Mouse (Mus musculus): Measurements from ENCODE around the gene Phlda2.
A peak's percentile ranks its signal among the peaks of the same experiment; 100 is the strongest.

DNA sequence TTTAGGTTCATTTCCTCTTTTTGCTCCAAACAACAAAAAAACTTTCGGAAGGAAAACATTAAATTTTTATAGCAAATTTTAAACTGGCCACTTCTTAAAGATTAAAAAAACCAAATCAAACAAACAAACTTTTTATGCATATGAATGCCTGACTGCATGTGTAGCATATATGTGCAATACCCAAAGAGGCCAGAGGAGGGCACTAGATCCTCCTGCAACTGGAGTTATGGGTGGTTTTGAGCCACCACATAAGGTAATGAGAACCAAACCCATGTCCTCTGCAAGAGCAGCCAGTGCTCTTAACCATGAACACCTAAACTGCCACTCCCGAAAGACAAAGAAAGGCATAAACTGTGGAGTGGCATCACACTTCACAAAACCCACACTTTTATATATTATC is 41.4 kb upstream of the Phlda2 start:
- TF ChIP-seq CTCF (IDR thresholded peaks at IDR 0.05; ENCODE audit: low read depth) (peak; percentile 49), EP300 (IDR thresholded peaks at IDR 0.05; ENCODE audit: low read depth) (no peak)
